Mouse (Mus musculus) hindbrain, embryonic 11.5 days (tissue): Measurements from ENCODE around the gene Hist2h2ab. TPM values are rescaled to one million over a fixed set of nuclear protein-coding genes. Genes with fewer than 3 reads are reported as not detected.
"Not testable (repeated sequence)": the region's sequence is repeated elsewhere in the genome, so short reads cannot be mapped to it uniquely, and the experiment has no call there.

Source experiments
- ATAC-seq: fragments of 200-750 bp; cut with Nextera tagmentation; 2 replicates; pipeline ENCODE4 v1.8.0; 2017; ENCODE audit warnings: mild to moderate bottlenecking, moderate TSS enrichment, moderate library complexity; ENCODE audit not compliant: low FRiP score
- DNase-seq: peaks from one replicate; pipeline ENCODE4 v3.0.0-alpha.2; 2015; ENCODE audit warnings: low spot score
- H3K27ac ChIP-seq: fragments of 300-500 bp; sonication (generic); 2 replicates; pipeline ENCODE4 v1.5.1; 2014; ENCODE audit warnings: mild to moderate bottlenecking, low read depth, low read length
- H3K27me3 ChIP-seq: fragments of 300-500 bp; sonication (generic); 2 replicates; pipeline ENCODE4 v1.6.1; 2014; ENCODE audit warnings: mild to moderate bottlenecking, low read length, moderate library complexity, mixed read lengths; ENCODE audit not compliant: control insufficient read depth, insufficient read depth
- H3K36me3 ChIP-seq: fragments of 300-500 bp; sonication (generic); 2 replicates; pipeline ENCODE4 v1.6.1; 2014; ENCODE audit warnings: mild to moderate bottlenecking, low read length, moderate library complexity, mixed read lengths; ENCODE audit not compliant: control insufficient read depth, insufficient read depth
- H3K4me1 ChIP-seq: fragments of 300-500 bp; sonication (generic); replicated peaks from 2 replicates; pipeline ENCODE4 v1.6.1; 2014; ENCODE audit warnings: low read length, mixed read lengths; ENCODE audit not compliant: control insufficient read depth, insufficient read depth
- H3K4me2 ChIP-seq: fragments of 300-500 bp; sonication (generic); replicated peaks from 2 replicates; pipeline ENCODE4 v1.6.1; 2014; ENCODE audit warnings: mild to moderate bottlenecking, low read depth, low read length
- H3K4me3 ChIP-seq: fragments of 300-500 bp; sonication (generic); 2 replicates; pipeline ENCODE4 v1.5.1; 2014; ENCODE audit warnings: low read depth, low read length
- H3K9ac ChIP-seq: fragments of 300-500 bp; sonication (generic); 2 replicates; pipeline ENCODE4 v1.6.1; 2014; ENCODE audit warnings: low read depth, low read length
- H3K9me3 ChIP-seq: fragments of 300-500 bp; sonication (generic); 2 replicates; pipeline ENCODE4 v1.6.1; 2016; ENCODE audit warnings: low read length; ENCODE audit not compliant: control insufficient read depth
- WGBS: fragments of 180-500 bp; shearing (Covaris S2); extraction: QIAGEN DNeasy Blood & Tissue Kit; methylation state at CpG from one replicate; pipeline ENCODE4 v1.1.7; 2014; 5-methylcytosine and 5-hydroxymethylcytosine counted together
- polyA plus RNA-seq: library from polyadenylated mRNA; unstranded; fragments of >200 nt; fragmentation: Nextera tagmentation; extraction: Ambion mirVana; gene quantifications from 2 replicates; pipeline ENCODE4 v1.2.1, GENCODE M21; 2014

The Hist2h2ab gene
- polyA plus RNA-seq, 1 experiment from 2014 or later: 3.0 TPM

GRCm38 (mm10) chr3:96195616-96196313 lies 23.9 kb upstream of the Hist2h2ab start:
- Histone ChIP-seq H3K27me3 (no peaks in the 10 kb centered on the region), H3K4me1 (peaks cover 4% of the 10 kb centered on the region; the same call in 1 of the 2 replicates), H3K27ac (no peak overlapping the region), H3K4me2 (no peak overlapping the region), H3K9ac (no peak overlapping the region), H3K9me3 (no peaks in the 10 kb centered on the region), H3K36me3 (no peaks in the 10 kb centered on the region), H3K4me3 (no peak overlapping the region)
- ATAC-seq: no peak
- no peak for DNase-seq
- WGBS: 95% methylated on average over 11 of the region's 11 CpGs

GRCm38 (mm10) chr3:96196437-96197128 lies 23.1 kb upstream of the Hist2h2ab start:
- no peak for DNase-seq
- peak overlapping the region; percentile 92 for H3K4me2 ChIP-seq
- peak overlapping the region; percentile 90 for H3K9ac ChIP-seq
- no peaks in the 10 kb centered on the region for H3K9me3 ChIP-seq
- H3K36me3 ChIP-seq: no peaks in the 10 kb centered on the region
- peak; percentile 19; the same call in 1 of the 2 replicates for ATAC-seq
- peak overlapping the region; percentile 61 for H3K4me3 ChIP-seq
- peak overlapping the region; percentile 92 for H3K27ac ChIP-seq
- 20% methylated on average over 27 of the region's 27 CpGs for WGBS
- H3K4me1 ChIP-seq: peaks cover 4% of the 10 kb centered on the region; the same call in 1 of the 2 replicates
- H3K27me3 ChIP-seq: no peaks in the 10 kb centered on the region

- peak overlapping the region; percentile 90 for H3K9ac ChIP-seq
- no peaks in the 10 kb centered on the region for H3K9me3 ChIP-seq
- DNase-seq: peak; percentile 90
- peak overlapping the region; percentile 61 for H3K4me3 ChIP-seq
- H3K27me3 ChIP-seq: no peaks in the 10 kb centered on the region
- peaks cover 4% of the 10 kb centered on the region; the same call in 1 of the 2 replicates for H3K4me1 ChIP-seq
- H3K27ac ChIP-seq: peak overlapping the region; percentile 92
- H3K36me3 ChIP-seq: no peaks in the 10 kb centered on the region
- H3K4me2 ChIP-seq: peak overlapping the region; percentile 92
- ATAC-seq: peak; percentile 95
- under 1% methylated on average over 50 of the region's 50 CpGs for whole genome bisulfite sequencing
Measured at GRCm38 (mm10) chr3:96197129-96197749, 22.4 kb upstream of the Hist2h2ab start.

GRCm38 (mm10) chr3:96198181-96198580 lies 21.5 kb upstream of the Hist2h2ab start:
- peak; percentile 12; the same call in 1 of the 2 replicates for ATAC-seq

GRCm38 (mm10) chr3:96198601-96199251 lies 20.9 kb upstream of the Hist2h2ab start:
- DNase-seq, H3K9ac ChIP-seq, H3K27me3 ChIP-seq, H3K4me3 ChIP-seq, H3K36me3 ChIP-seq, H3K4me2 ChIP-seq, H3K27ac ChIP-seq, ATAC-seq, H3K4me1 ChIP-seq, H3K9me3 ChIP-seq: not testable (repeated sequence)
- 34% methylated on average over 6 of the region's 8 CpGs for WGBS

More at GRCm38 (mm10) chr3:96198181-96198580, 21.5 kb upstream of the Hist2h2ab start:
- Histone ChIP-seq H3K9ac (peak overlapping the region; percentile 44), H3K27ac (no peak overlapping the region), H3K4me2 (peak overlapping the region; percentile 92), H3K4me1 (peaks cover 4% of the 10 kb centered on the region; the same call in 1 of the 2 replicates), H3K36me3 (no peaks in the 10 kb centered on the region), H3K4me3 (no peak overlapping the region), H3K27me3 (no peaks in the 10 kb centered on the region), H3K9me3 (no peaks in the 10 kb centered on the region)
- 6% methylated on average over 6 of the region's 6 CpGs for WGBS
- no peak for DNase-seq

- Histone ChIP-seq H3K9ac (no peak overlapping the region), H3K36me3 (no peaks in the 10 kb centered on the region), H3K4me3 (no peak overlapping the region), H3K27me3 (no peaks in the 10 kb centered on the region), H3K9me3 (no peaks in the 10 kb centered on the region), H3K4me2 (no peak overlapping the region), H3K4me1 (peaks cover 4% of the 10 kb centered on the region; the same call in 1 of the 2 replicates), H3K27ac (no peak overlapping the region)
- ATAC-seq (no peak), DNase-seq (no peak)
- WGBS: 69% methylated on average over 2 of the region's 2 CpGs
Measured at GRCm38 (mm10) chr3:96199731-96200130, 19.9 kb upstream of the Hist2h2ab start.

- Histone ChIP-seq H3K27me3 (no peaks in the 10 kb centered on the region), H3K9ac (no peak overlapping the region), H3K4me2 (no peak overlapping the region), H3K9me3 (no peaks in the 10 kb centered on the region), H3K4me1 (no peaks in the 10 kb centered on the region), H3K36me3 (no peaks in the 10 kb centered on the region), H3K4me3 (no peak overlapping the region), H3K27ac (no peak overlapping the region)
- WGBS: 87% methylated on average over 3 of the region's 3 CpGs
- no peak for ATAC-seq
- DNase-seq: no peak
Measured at GRCm38 (mm10) chr3:96207819-96208218, 11.8 kb upstream of the Hist2h2ab start.

GRCm38 (mm10) chr3:96209242-96209641 lies 10.4 kb upstream of the Hist2h2ab start:
- ATAC-seq (no peak), DNase-seq (peak; percentile 22)
- 22% methylated on average over 15 of the region's 15 CpGs for WGBS
- Histone ChIP-seq H3K27ac (no peak overlapping the region), H3K9ac (no peak overlapping the region), H3K9me3 (no peaks in the 10 kb centered on the region), H3K27me3 (no peaks in the 10 kb centered on the region), H3K4me3 (no peak overlapping the region), H3K4me1 (no peaks in the 10 kb centered on the region), H3K36me3 (no peaks in the 10 kb centered on the region), H3K4me2 (no peak overlapping the region)
